Mouse (Mus musculus): Measurements from ENCODE around the gene Thap7. TPM values are rescaled to one million over a fixed set of nuclear protein-coding genes. Genes with fewer than 3 reads are reported as not detected.
A peak's percentile ranks its signal among the peaks of the same experiment; 100 is the strongest.
"Not testable (repeated sequence)": the region's sequence is repeated elsewhere in the genome, so short reads cannot be mapped to it uniquely, and the experiment has no call there.

Gene Thap7
- polyA plus RNA-seq, 1 experiment from 2014 or later = 51.4 TPM

- H3K9me3 ChIP-seq (ENCODE audit: low read depth, low read length) = no peaks in the 10 kb centered on the region
- DNase-seq = no peak
- H3K27ac ChIP-seq (ENCODE audit: low read depth) = no peak overlapping the region
- no peak for TF ChIP-seq CTCF (IDR thresholded peaks at IDR 0.05; ENCODE audit: low read depth)
- H3K4me2 ChIP-seq = no peak overlapping the region
- H3K27me3 ChIP-seq (ENCODE audit: insufficient read depth, low read length) = no peaks in the 10 kb centered on the region
- peaks cover 13% of the 10 kb centered on the region; the same call in 1 of the 2 replicates for H3K4me1 ChIP-seq (ENCODE audit: insufficient read depth)
- no peak overlapping the region for H3K4me3 ChIP-seq (ENCODE audit: low read depth, low read length)
- H3K36me3 ChIP-seq (ENCODE audit: insufficient read depth) = no peaks in the 10 kb centered on the region
- 84% methylated on average over 4 of the region's 4 CpGs for WGBS
- no peak overlapping the region for H3K9ac ChIP-seq
- no peak for ATAC-seq (ENCODE audit: insufficient read depth)
Measured at GRCm38 (mm10) chr16:17556180-17556579, 25.2 kb upstream of the Thap7 start.

GRCm38 (mm10) chr16:17554702-17555101 lies 23.8 kb upstream of the Thap7 start:
- ATAC-seq (ENCODE audit: insufficient read depth) (peak; percentile 45; the same call in 1 of the 2 replicates), DNase-seq (peak; percentile 62)
- Histone ChIP-seq H3K27ac (ENCODE audit: low read depth) (peak overlapping the region; percentile 59), H3K4me2 (peak overlapping the region; percentile 52), H3K4me1 (ENCODE audit: insufficient read depth) (peaks cover 13% of the 10 kb centered on the region; the same call in 1 of the 2 replicates)
- not testable (repeated sequence) for H3K36me3 ChIP-seq (ENCODE audit: insufficient read depth); H3K9ac ChIP-seq; H3K27me3 ChIP-seq (ENCODE audit: insufficient read depth, low read length); H3K9me3 ChIP-seq (ENCODE audit: low read depth, low read length); H3K4me3 ChIP-seq (ENCODE audit: low read depth, low read length)
- WGBS = 17% methylated on average over 4 of the region's 4 CpGs

- WGBS = 9% methylated on average over 18 of the region's 18 CpGs
- peak; percentile 91 for ATAC-seq (ENCODE audit: insufficient read depth)
- Histone ChIP-seq H3K4me1 (ENCODE audit: insufficient read depth) (peaks cover 11% of the 10 kb centered on the region; the same call in 1 of the 2 replicates), H3K4me3 (ENCODE audit: low read depth, low read length) (no peak overlapping the region; the same call in none of the 2 replicates), H3K9ac (no peak overlapping the region; the same call in 1 of the 2 replicates), H3K27ac (ENCODE audit: low read depth) (peak overlapping the region; percentile 59), H3K4me2 (peak overlapping the region; percentile 52), H3K9me3 (ENCODE audit: low read depth, low read length) (no peaks in the 10 kb centered on the region), H3K36me3 (ENCODE audit: insufficient read depth) (no peaks in the 10 kb centered on the region), H3K27me3 (ENCODE audit: insufficient read depth, low read length) (no peaks in the 10 kb centered on the region)
- TF ChIP-seq CTCF (IDR thresholded peaks at IDR 0.05; ENCODE audit: low read depth) = no peak
- peak; percentile 83 for DNase-seq
Measured at GRCm38 (mm10) chr16:17553910-17554685, 23.2 kb upstream of the Thap7 start.

GRCm38 (mm10) chr16:17552837-17553236 lies 21.9 kb upstream of the Thap7 start:
- DNase-seq (no peak), ATAC-seq (ENCODE audit: insufficient read depth) (no peak)
- H3K4me1 ChIP-seq (ENCODE audit: insufficient read depth) = 0 out of 2 replicates have a peak, but pooled peaks cover 4% of the 10 kb centered on the region
- no peak overlapping the region for H3K27ac ChIP-seq (ENCODE audit: low read depth)
- WGBS = 57% methylated on average over 7 of the region's 7 CpGs
- no peak overlapping the region for H3K4me2 ChIP-seq
- no peak overlapping the region for H3K4me3 ChIP-seq (ENCODE audit: low read depth, low read length)
- no peaks in the 10 kb centered on the region for H3K27me3 ChIP-seq (ENCODE audit: insufficient read depth, low read length)
- H3K36me3 ChIP-seq (ENCODE audit: insufficient read depth) = no peaks in the 10 kb centered on the region
- no peaks in the 10 kb centered on the region for H3K9me3 ChIP-seq (ENCODE audit: low read depth, low read length)
- no peak overlapping the region for H3K9ac ChIP-seq
- no peak for TF ChIP-seq CTCF (IDR thresholded peaks at IDR 0.05; ENCODE audit: low read depth)

GRCm38 (mm10) chr16:17542632-17543031 lies 11.7 kb upstream of the Thap7 start:
- DNase-seq (no peak), ATAC-seq (ENCODE audit: insufficient read depth) (no peak)
- no peak overlapping the region for H3K4me3 ChIP-seq (ENCODE audit: low read depth, low read length)
- TF ChIP-seq CTCF (IDR thresholded peaks at IDR 0.05; ENCODE audit: low read depth) = no peak
- no peaks in the 10 kb centered on the region for H3K4me1 ChIP-seq (ENCODE audit: insufficient read depth)
- no peak overlapping the region for H3K4me2 ChIP-seq
- no peak overlapping the region for H3K9ac ChIP-seq
- 61% methylated on average over 2 of the region's 2 CpGs for WGBS
- no peaks in the 10 kb centered on the region for H3K36me3 ChIP-seq (ENCODE audit: insufficient read depth)
- H3K27ac ChIP-seq (ENCODE audit: low read depth) = no peak overlapping the region
- H3K9me3 ChIP-seq (ENCODE audit: low read depth, low read length) = no peaks in the 10 kb centered on the region
- H3K27me3 ChIP-seq (ENCODE audit: insufficient read depth, low read length) = no peaks in the 10 kb centered on the region

- no peak overlapping the region for H3K27ac ChIP-seq (ENCODE audit: low read depth)
- H3K36me3 ChIP-seq (ENCODE audit: insufficient read depth) = no peaks in the 10 kb centered on the region
- TF ChIP-seq CTCF (IDR thresholded peaks at IDR 0.05; ENCODE audit: low read depth) = no peak
- DNase-seq (no peak), ATAC-seq (ENCODE audit: insufficient read depth) (no peak)
- no peak overlapping the region for H3K4me2 ChIP-seq
- H3K4me1 ChIP-seq (ENCODE audit: insufficient read depth) = peaks cover 2% of the 10 kb centered on the region; the same call in 1 of the 2 replicates
- H3K27me3 ChIP-seq (ENCODE audit: insufficient read depth, low read length) = no peaks in the 10 kb centered on the region
- no peak overlapping the region for H3K4me3 ChIP-seq (ENCODE audit: low read depth, low read length)
- WGBS = 87% methylated on average over 3 of the region's 3 CpGs
- H3K9me3 ChIP-seq (ENCODE audit: low read depth, low read length) = no peaks in the 10 kb centered on the region
- no peak overlapping the region for H3K9ac ChIP-seq
Measured at GRCm38 (mm10) chr16:17536584-17536983, 5.6 kb upstream of the Thap7 start.

- no peak for ATAC-seq (ENCODE audit: insufficient read depth)
- Histone ChIP-seq H3K36me3 (ENCODE audit: insufficient read depth) (peaks cover 14% of the 10 kb centered on the region), H3K9ac (no peak overlapping the region), H3K4me2 (no peak overlapping the region), H3K4me1 (ENCODE audit: insufficient read depth) (peaks cover 11% of the 10 kb centered on the region; the same call in 1 of the 2 replicates), H3K4me3 (ENCODE audit: low read depth, low read length) (no peak overlapping the region), H3K9me3 (ENCODE audit: low read depth, low read length) (no peaks in the 10 kb centered on the region), H3K27ac (ENCODE audit: low read depth) (no peak overlapping the region), H3K27me3 (ENCODE audit: insufficient read depth, low read length) (no peaks in the 10 kb centered on the region)
- no peak for DNase-seq
- 67% methylated on average over 14 of the region's 14 CpGs for WGBS
- TF ChIP-seq CTCF (IDR thresholded peaks at IDR 0.05; ENCODE audit: low read depth) = no peak
Measured at GRCm38 (mm10) chr16:17532676-17533329, 1.9 kb upstream of the Thap7 start.

Measured in lung, embryonic 14.5 days (tissue).